Mouse (Mus musculus): ENCODE results near the gene Mccc1.

GRCm38 (mm10) chr3:35973551-35973950 is 26.9 kb downstream of the Mccc1 start:
- peak; percentile 66 for TF ChIP-seq CTCF (IDR thresholded peaks at IDR 0.05; ENCODE audit: insufficient read depth, low read length)
- TF ChIP-seq POLR2A (IDR thresholded peaks at IDR 0.05; ENCODE audit: borderline replicate concordance, extremely low read depth, low read depth, low read length): no peak
